Mouse (Mus musculus) liver, embryonic 14.5 days (tissue): ENCODE measurements around the gene Atp5d. TPM values are rescaled to one million over a fixed set of nuclear protein-coding genes. Genes with fewer than 3 reads are reported as not detected.

Experiments
- ATAC-seq: fragments of 200-750 bp; cut with Nextera tagmentation; 2 replicates; pipeline ENCODE4 v1.8.0; 2017; ENCODE audit warnings: moderate number of reproducible peaks, mild to moderate bottlenecking, moderate library complexity; ENCODE audit not compliant: insufficient read depth
- DNase-seq, 3 experiments: peaks; one replicate each; pipeline ENCODE4 v3.0.0-alpha.2; 2012 to 2013; ENCODE audit warnings: low read depth in 3 of 3, low spot score in 3 of 3
- H3K27ac ChIP-seq: fragments of 300-500 bp; sonication (generic); 2 replicates; pipeline ENCODE4 v1.5.1; 2014; ENCODE audit warnings: moderate library complexity, mild to moderate bottlenecking, control low read depth, inconsistent platforms
- H3K27me3 ChIP-seq: fragments of 300-500 bp; sonication (generic); 2 replicates; pipeline ENCODE4 v1.6.1; 2014; ENCODE audit warnings: mild to moderate bottlenecking, low read length, moderate library complexity; ENCODE audit not compliant: control insufficient read depth, insufficient read depth
- H3K36me3 ChIP-seq: fragments of 300-500 bp; sonication (generic); replicated peaks from 2 replicates; pipeline ENCODE4 v1.6.1; 2014; ENCODE audit warnings: low read depth; ENCODE audit not compliant: control insufficient read depth, insufficient read depth
- H3K4me1 ChIP-seq, 2 experiments: fragments of 200-500 bp in 1 of 2; fragments of 300-500 bp in 1 of 2; sonication (generic) in 1 of 2; replicated peaks; 2 replicates each; pipeline ENCODE4 v1.6.1; 2012 to 2014; ENCODE audit warnings: antibody characterized with exemption in 1 of 2, inconsistent platforms in 1 of 2, low read length in 1 of 2; ENCODE audit not compliant: control insufficient read depth in 2 of 2, insufficient read depth in 2 of 2
- H3K4me2 ChIP-seq: fragments of 300-500 bp; sonication (generic); 2 replicates; pipeline ENCODE4 v1.6.1; 2014; ENCODE audit warnings: low read depth, mild to moderate bottlenecking, control low read depth, moderate library complexity
- H3K4me3 ChIP-seq, 2 experiments: fragments of 200-500 bp in 1 of 2; fragments of 300-500 bp in 1 of 2; sonication (generic) in 1 of 2; 2 replicates each; pipeline ENCODE4 v1.5.1; 2012 to 2014; ENCODE audit warnings: low read depth in 2 of 2, low read length in 2 of 2, mild to moderate bottlenecking in 2 of 2, control low read depth in 1 of 2, inconsistent platforms in 1 of 2, moderate library complexity in 1 of 2; ENCODE audit not compliant: insufficient read depth in 1 of 2
- H3K9ac ChIP-seq: fragments of 300-500 bp; sonication (generic); replicated peaks from 2 replicates; pipeline ENCODE4 v1.6.1; 2014; ENCODE audit warnings: mild to moderate bottlenecking, control low read depth, moderate library complexity
- H3K9me3 ChIP-seq: fragments of 300-500 bp; sonication (generic); 2 replicates; pipeline ENCODE4 v1.6.1; 2016; ENCODE audit warnings: low read length, mixed read lengths; ENCODE audit not compliant: control insufficient read depth
- CTCF ChIP-seq: IDR thresholded peaks from 2 replicates; pipeline ENCODE4 v1.5.1; 2016; ENCODE audit warnings: antibody characterized with exemption, low read depth, control low read depth
- EP300 ChIP-seq: IDR thresholded peaks from 2 replicates; pipeline ENCODE4 v1.6.1; 2016; ENCODE audit warnings: antibody characterized with exemption, low read depth
- WGBS: fragments of 180-500 bp; shearing (Covaris S2); extraction: QIAGEN DNeasy Blood & Tissue Kit; methylation state at CpG from one replicate; pipeline ENCODE4 v1.1.7; 2014; ENCODE audit not compliant: insufficient replicate concordance; 5-methylcytosine and 5-hydroxymethylcytosine counted together
- polyA plus RNA-seq, 2 experiments: library from polyadenylated mRNA; depleted of rRNA in 1 of 2; stranded (reverse) in 1 of 2; unstranded in 1 of 2; fragments of >200 nt; fragmentation: Nextera tagmentation in 1 of 2; extraction: Ambion mirVana in 1 of 2; gene quantifications; 2 replicates each; pipeline versions ENCODE4 v1.2.1 to v1.2.3; 2012 to 2014

Gene Atp5d
- polyA plus RNA-seq, 2 experiments = 211 to 249 TPM

DNA sequence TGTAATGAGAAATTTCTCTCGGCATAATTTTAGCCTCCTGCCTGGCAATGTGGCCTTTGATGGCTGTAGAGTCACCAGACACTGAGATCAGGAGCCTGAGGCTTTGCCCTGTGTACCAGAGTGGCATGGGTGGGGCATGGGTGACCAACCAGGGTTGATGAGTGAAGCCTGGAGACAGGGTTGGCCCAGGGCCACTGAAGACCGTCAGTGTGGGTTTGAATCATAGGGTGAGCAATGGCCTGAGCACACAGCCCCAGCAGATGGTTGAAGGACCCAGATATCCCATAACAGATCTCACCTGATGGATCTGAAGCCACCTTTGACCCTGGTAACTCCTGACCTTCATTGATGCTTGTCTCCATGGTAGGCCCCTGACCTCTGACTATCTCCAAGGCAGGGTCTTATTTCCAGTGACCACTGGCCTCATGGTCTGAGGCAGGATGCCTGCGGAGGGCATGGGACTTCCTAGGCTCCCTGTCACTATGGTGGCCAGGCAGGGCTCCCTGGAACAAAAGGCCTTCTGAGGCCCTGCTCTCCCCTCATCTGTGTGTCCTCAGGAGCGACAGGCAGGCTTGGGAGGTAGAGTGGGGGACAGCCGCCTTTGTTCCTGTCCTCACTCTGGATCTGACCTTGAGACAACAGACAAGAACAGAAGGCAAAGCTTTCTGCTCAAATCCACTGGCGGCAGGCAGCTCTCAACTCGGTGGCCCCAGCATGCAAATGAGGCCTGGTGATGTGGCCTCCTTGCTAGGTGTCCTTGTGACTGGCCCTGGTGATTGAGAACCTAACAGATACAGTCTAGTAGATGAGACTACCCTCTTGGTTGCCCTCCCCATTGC is 39.2 kb downstream of the Atp5d start:
- ATAC-seq = no peak
- TF ChIP-seq CTCF = no peak
- TF ChIP-seq EP300 = no peak
- DNase-seq = no peak
- H3K9me3 ChIP-seq = no peaks in the 10 kb centered on the region
- no peaks in the 10 kb centered on the region for H3K36me3 ChIP-seq
- no peak overlapping the region for H3K9ac ChIP-seq
- peaks cover 0 to 4% of the 10 kb centered on the region in 2 experiments; a peak in 3 of 4 replicates for H3K4me1 ChIP-seq
- WGBS = 60% methylated on average over 7 of the region's 7 CpGs
- no peak overlapping the region for H3K4me2 ChIP-seq
- peaks cover 29% of the 10 kb centered on the region for H3K27me3 ChIP-seq
- no peak overlapping the region for H3K27ac ChIP-seq
- H3K4me3 ChIP-seq = no peak overlapping the region

DNA sequence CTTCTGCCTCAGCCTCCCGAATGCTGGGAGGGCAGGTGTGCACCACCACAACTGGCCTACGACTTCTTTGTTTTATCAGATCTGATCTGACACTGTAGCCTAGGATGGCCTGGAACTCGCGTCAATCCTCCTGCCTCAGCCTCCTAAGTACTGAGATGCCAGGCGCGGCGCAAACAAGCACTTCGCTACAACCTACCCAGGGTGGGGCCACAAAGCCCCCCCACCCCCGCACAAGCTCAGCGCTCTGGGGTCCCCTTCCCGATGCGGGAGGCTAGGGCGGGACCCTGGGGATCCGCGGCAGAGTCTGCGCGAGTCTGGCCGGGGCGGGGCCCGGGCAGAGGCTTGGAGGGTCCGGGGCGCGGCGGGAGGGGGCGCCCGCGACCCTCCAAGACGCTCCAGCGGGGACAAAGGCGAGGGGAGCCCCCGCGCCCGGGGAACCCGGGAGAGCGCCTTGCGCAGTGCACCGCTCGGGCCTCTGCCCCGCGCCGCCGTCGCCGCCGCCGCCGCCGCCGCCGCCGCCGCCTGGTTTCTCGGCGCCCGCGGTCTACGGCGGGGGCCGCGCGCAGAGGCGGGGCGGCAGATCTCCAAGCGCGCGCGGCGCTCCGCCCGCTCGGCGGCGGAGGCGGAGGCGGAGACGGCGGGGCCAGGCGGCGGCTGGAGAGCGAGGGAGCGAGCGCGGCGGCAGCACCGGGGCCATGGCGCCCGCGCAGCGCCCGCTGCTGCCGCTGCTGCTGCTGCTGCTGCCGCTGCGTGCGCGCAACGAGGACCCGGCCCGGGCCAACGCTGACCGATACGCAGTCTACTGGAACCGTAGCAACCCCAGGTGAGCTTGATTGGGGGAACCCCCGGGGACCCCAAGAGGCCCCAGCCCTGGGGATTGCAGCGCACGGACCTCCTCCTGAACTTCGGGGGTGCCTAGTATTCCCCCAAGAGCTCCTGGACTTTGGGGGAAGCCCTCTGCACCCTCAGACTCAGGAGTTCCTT is 40.9 kb downstream of the Atp5d start, which contains the start of gene Efna2:
Gene Efna2 (plus strand): TSS at position 415 of the 984 bp plus-strand sequence.
- peak within 1 kb of the TSS; percentile 55 for H3K4me2 ChIP-seq
- H3K9me3 ChIP-seq = no peaks in the 10 kb centered on the region
- H3K9ac ChIP-seq = no peak within 1 kb of the TSS
- DNase-seq (no peak), ATAC-seq (no peak; the same call in 1 of the 2 replicates)
- no peaks in the 10 kb centered on the region for H3K4me1 ChIP-seq
- H3K36me3 ChIP-seq = no peaks in the 10 kb centered on the region
- TF ChIP-seq CTCF (no peak), EP300 (no peak)
- H3K4me3 ChIP-seq = peak within 1 kb of the TSS; percentile 36 to 44
- H3K27me3 ChIP-seq = peaks cover 29% of the 10 kb centered on the region
- no peak within 1 kb of the TSS for H3K27ac ChIP-seq
- WGBS = 2% methylated on average over 88 of the region's 106 CpGs

DNA sequence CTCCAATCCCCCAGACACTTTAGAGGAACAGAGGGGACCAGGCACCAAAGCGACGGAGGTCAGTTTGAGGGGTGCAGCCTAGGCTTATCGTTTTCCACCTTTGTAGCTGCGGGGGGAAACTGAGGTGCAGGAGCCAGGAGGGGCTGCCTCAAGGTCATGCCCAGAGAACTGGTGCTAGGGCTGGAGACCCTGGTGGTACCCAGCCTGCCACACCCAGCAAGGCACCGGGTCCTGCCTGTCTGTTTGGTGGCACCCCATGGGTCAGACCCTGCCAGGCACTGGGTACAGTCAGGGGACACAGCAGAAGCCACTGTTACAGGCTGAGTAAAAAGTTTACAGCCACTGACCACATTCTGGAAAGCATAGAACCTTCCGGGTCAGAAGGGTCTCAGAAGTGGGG is 41.9 kb downstream of the Atp5d start:
- Histone ChIP-seq H3K9ac (no peak overlapping the region), H3K4me3 (no peak overlapping the region), H3K36me3 (no peaks in the 10 kb centered on the region), H3K27ac (no peak overlapping the region), H3K27me3 (peaks cover 29% of the 10 kb centered on the region), H3K4me1 (no peaks in the 10 kb centered on the region), H3K4me2 (no peak overlapping the region), H3K9me3 (no peaks in the 10 kb centered on the region)
- WGBS = 49% methylated on average over 6 of the region's 6 CpGs
- DNase-seq (no peak), ATAC-seq (no peak)
- no peak for TF ChIP-seq CTCF
- TF ChIP-seq EP300 = no peak

DNA sequence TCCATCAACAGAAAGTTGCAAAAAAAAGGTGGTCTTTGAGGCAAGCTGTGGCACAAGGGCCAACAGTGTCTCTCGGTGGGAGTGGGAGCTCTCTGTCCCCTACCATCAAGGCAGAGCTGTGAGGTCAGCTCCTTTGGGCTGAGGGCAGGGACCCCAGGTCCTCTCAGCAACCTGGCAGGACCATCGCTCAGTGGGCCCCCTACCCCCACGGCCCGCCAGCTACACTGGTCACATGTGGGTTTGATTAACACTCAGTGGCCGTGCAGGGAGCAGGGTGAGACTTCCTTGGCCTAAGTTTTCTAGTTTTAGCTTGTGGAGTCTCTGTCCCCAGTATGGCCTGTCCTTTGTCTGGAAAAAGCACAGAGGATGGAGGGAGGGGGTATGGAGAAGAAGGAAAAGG is 42.4 kb downstream of the Atp5d start:
- Histone ChIP-seq H3K9me3 (no peaks in the 10 kb centered on the region), H3K27ac (no peak overlapping the region), H3K4me2 (no peak overlapping the region), H3K4me3 (no peak overlapping the region), H3K4me1 (no peaks in the 10 kb centered on the region), H3K27me3 (peaks cover 33% of the 10 kb centered on the region), H3K36me3 (no peaks in the 10 kb centered on the region), H3K9ac (no peak overlapping the region)
- WGBS = 68% methylated on average over 5 of the region's 5 CpGs
- ATAC-seq (no peak), DNase-seq (no peak)
- TF ChIP-seq CTCF = no peak
- no peak for TF ChIP-seq EP300

DNA sequence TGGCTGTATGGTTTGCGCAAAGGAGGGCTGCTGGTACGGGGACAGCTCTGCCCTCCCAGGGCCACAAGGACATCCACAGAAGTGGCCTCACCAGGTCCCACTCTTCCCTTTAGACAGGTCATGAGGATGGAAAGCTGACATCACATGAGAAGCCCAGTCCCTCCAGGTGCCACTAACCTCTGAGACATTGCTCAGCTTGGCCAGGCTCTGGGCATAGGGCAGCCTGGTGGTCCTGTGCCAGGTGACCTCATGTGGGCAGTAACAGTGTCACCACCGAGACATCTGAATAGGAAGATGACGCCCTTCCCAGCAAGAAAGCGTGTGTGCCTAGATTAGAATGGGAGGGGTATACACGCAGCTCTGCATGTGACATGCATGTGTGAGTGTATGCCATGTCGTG is 44.1 kb downstream of the Atp5d start:
- peaks cover 47% of the 10 kb centered on the region for H3K27me3 ChIP-seq
- 71% methylated on average over 7 of the region's 7 CpGs for WGBS

More for the DNA sequence above, 44.1 kb downstream of the Atp5d start:
- H3K36me3 ChIP-seq = no peaks in the 10 kb centered on the region
- H3K9ac ChIP-seq = no peak overlapping the region
- ATAC-seq (no peak), DNase-seq (no peak)
- H3K27ac ChIP-seq = no peak overlapping the region
- no peaks in the 10 kb centered on the region for H3K4me1 ChIP-seq
- TF ChIP-seq EP300 (no peak), CTCF (no peak)
- H3K4me2 ChIP-seq = no peak overlapping the region
- no peaks in the 10 kb centered on the region for H3K9me3 ChIP-seq
- no peak overlapping the region for H3K4me3 ChIP-seq
